Mouse (Mus musculus) liver, adult 2 months (tissue): Measurements from ENCODE around the gene Gpc6. TPM values are rescaled to one million over a fixed set of nuclear protein-coding genes. Genes with fewer than 3 reads are reported as not detected.

Experiments
- DNase-seq: peaks from one replicate; pipeline ENCODE4 v3.0.0-alpha.2; 2011; ENCODE audit warnings: low read depth, low spot score; ENCODE audit errors: extremely low read depth
- H3K27ac ChIP-seq: fragments of 200-500 bp; replicated peaks from 2 replicates; pipeline ENCODE4 v1.5.1; 2012; ENCODE audit warnings: low read depth, mild to moderate bottlenecking, control low read depth, inconsistent platforms, low read length; ENCODE audit not compliant: insufficient read depth
- H3K27me3 ChIP-seq: fragments of 200-500 bp; 2 replicates; pipeline ENCODE4 v1.6.1; 2012; ENCODE audit warnings: mild to moderate bottlenecking, moderate library complexity, low read length, inconsistent platforms; ENCODE audit not compliant: control insufficient read depth, insufficient read depth
- H3K36me3 ChIP-seq: fragments of 200-500 bp; 2 replicates; pipeline ENCODE4 v1.6.1; 2012; ENCODE audit warnings: low read length, inconsistent platforms; ENCODE audit not compliant: control insufficient read depth, insufficient read depth
- H3K4me1 ChIP-seq: fragments of 200-500 bp; 2 replicates; pipeline ENCODE4 v1.6.1; 2011; ENCODE audit warnings: low read length; ENCODE audit not compliant: control insufficient read depth, insufficient read depth
- H3K4me3 ChIP-seq: fragments of 200-500 bp; 2 replicates; pipeline ENCODE4 v1.5.1; 2011; ENCODE audit warnings: low read depth, mild to moderate bottlenecking, control low read depth, low read length, moderate library complexity; ENCODE audit not compliant: insufficient read depth
- H3K79me2 ChIP-seq: fragments of 200-500 bp; 2 replicates; pipeline ENCODE4 v1.6.1; 2012; ENCODE audit warnings: inconsistent platforms, mild to moderate bottlenecking, low read length, moderate library complexity; ENCODE audit not compliant: control insufficient read depth, insufficient read depth
- H3K9ac ChIP-seq: fragments of 200-500 bp; 2 replicates; pipeline ENCODE4 v1.6.1; 2012; ENCODE audit warnings: low read depth, mild to moderate bottlenecking, control low read depth, inconsistent platforms, low read length
- CTCF ChIP-seq: fragments of 200-500 bp; IDR thresholded peaks from 2 replicates; pipeline ENCODE4 v1.5.1; 2011; ENCODE audit warnings: low read depth, low read length, control low read depth
- POLR2A ChIP-seq: fragments of 200-500 bp; IDR thresholded peaks from 2 replicates; pipeline ENCODE4 v1.6.1; 2011; ENCODE audit warnings: low read length, control low read depth; ENCODE audit not compliant: insufficient read depth; ENCODE audit errors: extremely low read depth
- WGBS: fragments of 180-500 bp; shearing (Covaris S2); methylation state at CpG from one replicate; pipeline ENCODE4 v1.1.7; 2018; 5-methylcytosine and 5-hydroxymethylcytosine counted together
- polyA plus RNA-seq: library from polyadenylated mRNA; depleted of rRNA; stranded (reverse); fragments of >200 nt; gene quantifications from 2 replicates; pipeline ENCODE4 v1.2.3, GENCODE M21; 2012
- total RNA-seq: library from RNA; depleted of rRNA; stranded (reverse); fragments of >200 nt; gene quantifications from 2 replicates; pipeline ENCODE4 v1.2.3, GENCODE M21; 2014

Gpc6 gene
- total and polyA plus RNA-seq, 2 experiments: 0.88 to 2.6 TPM

DNA sequence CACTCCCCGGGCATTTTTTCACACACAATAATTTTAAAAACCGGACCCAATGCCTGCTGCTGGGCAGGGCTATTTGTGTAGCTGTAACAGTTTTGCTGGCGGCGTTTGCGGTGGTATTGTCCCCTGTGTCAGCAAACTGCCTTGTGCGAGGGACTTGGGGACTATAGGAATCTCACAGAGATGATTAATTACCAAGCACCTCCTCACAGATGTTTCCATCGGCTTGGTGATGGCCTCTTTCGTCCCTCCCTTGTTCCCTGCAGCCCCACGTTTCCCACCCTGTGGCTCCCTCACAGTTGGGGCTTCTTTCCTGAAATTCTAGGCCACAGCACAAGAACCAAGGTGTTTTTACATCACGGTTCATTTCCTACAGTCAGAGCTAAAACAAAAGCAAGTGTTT, 980.6 kb downstream of the Gpc6 start:
- 76% methylated on average over 10 of the region's 10 CpGs for WGBS
- no peaks in the 10 kb centered on the region for H3K4me1 ChIP-seq
- no peak overlapping the region for H3K4me3 ChIP-seq
- no peaks in the 10 kb centered on the region for H3K79me2 ChIP-seq
- no peak for TF ChIP-seq CTCF
- no peak for TF ChIP-seq POLR2A
- no peak overlapping the region for H3K27ac ChIP-seq
- no peak overlapping the region for H3K9ac ChIP-seq
- H3K36me3 ChIP-seq: no peaks in the 10 kb centered on the region
- no peaks in the 10 kb centered on the region for H3K27me3 ChIP-seq
- DNase-seq: no peak

DNA sequence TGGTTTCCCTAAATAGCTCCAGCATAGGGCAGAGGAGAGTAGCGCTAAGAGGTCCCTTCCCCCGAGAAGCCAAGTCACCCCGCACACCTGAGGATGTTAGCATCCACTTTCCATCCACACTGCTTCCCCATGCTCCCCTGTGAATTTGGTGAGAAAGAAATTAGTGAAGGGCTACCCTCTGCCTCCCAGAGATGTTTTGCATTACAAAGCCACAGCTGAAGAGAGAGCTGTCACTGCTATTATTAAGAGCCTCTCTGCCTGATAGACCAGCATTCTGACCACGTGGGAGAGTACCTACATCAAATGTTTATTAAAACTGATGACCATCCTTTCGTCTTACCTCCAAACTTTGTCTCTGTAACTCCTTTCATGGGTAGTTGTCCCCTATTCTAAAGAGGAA, 981.2 kb downstream of the Gpc6 start:
- no peaks in the 10 kb centered on the region for H3K4me1 ChIP-seq
- no peak overlapping the region for H3K9ac ChIP-seq
- no peaks in the 10 kb centered on the region for H3K79me2 ChIP-seq
- H3K27me3 ChIP-seq: no peaks in the 10 kb centered on the region
- H3K4me3 ChIP-seq: no peak overlapping the region
- no peak overlapping the region for H3K27ac ChIP-seq
- H3K36me3 ChIP-seq: no peaks in the 10 kb centered on the region
- WGBS: 83% methylated on average over 5 of the region's 5 CpGs
- no peak for DNase-seq
- no peak for TF ChIP-seq POLR2A
- no peak for TF ChIP-seq CTCF

DNA sequence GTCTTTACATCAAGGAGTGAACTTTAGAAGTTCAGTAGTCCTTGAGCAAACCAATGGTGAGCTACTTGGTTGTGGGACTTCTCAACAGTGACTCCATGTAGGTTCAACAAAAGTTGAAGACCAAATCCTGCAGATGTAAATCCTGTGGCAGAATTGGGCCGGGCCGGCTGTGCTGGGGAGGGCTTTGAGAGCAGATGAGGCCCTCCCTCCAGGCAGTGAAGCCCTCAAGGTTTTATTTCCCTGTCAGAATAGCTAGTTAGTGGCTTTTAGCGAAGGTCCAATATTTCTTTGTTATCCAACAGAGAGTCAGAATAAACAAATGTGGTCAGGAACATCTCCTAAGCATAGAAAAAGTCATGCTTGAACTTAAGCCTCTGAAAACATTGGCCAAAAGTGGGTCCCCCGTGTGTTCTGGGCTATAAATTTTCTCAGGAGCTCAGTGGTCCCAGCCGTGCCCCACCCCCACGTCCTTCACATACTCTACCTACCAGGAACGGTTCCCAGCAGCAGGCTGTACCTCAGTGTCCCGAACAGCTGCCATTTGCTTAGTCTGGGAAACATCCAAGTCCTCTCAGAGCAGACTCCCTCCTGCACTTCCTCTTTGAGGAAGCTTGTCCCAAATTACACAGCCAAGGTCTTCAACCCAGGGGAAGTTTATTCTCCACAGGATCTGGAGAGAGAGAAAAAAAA, 983.3 kb downstream of the Gpc6 start:
- no peaks in the 10 kb centered on the region for H3K79me2 ChIP-seq
- H3K4me1 ChIP-seq: no peaks in the 10 kb centered on the region
- DNase-seq: peak; percentile 8
- TF ChIP-seq POLR2A: no peak
- no peak for TF ChIP-seq CTCF
- H3K9ac ChIP-seq: no peak overlapping the region
- H3K4me3 ChIP-seq: no peak overlapping the region
- H3K27ac ChIP-seq: 0 out of 2 replicates have a peak overlapping the region, but pooled peaks have one; percentile 8
- 73% methylated on average over 8 of the region's 8 CpGs for WGBS
- H3K36me3 ChIP-seq: no peaks in the 10 kb centered on the region
- no peaks in the 10 kb centered on the region for H3K27me3 ChIP-seq

DNA sequence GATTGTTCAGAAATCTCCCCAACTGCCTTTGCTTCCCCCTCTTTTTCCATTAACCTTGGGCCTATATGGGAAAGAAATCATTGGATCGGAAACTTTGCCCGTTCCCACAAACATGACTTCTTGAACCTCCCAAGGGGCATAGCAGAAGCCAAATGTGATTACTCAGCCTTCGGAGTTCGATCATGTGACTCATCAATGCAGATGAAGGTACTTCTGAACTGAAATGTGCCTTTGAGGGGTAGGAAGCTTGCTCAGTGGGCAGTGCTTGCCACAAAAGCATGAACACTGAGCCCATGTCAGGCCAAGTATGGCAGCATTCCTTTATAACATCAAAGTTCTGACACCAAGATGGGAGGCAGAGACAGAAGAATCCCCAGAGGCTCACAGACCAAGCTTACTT, 983.9 kb downstream of the Gpc6 start:
- H3K79me2 ChIP-seq: no peaks in the 10 kb centered on the region
- no peak for DNase-seq
- no peaks in the 10 kb centered on the region for H3K27me3 ChIP-seq
- H3K4me1 ChIP-seq: no peaks in the 10 kb centered on the region
- 79% methylated on average over 4 of the region's 4 CpGs for WGBS
- no peak overlapping the region for H3K9ac ChIP-seq
- no peak overlapping the region for H3K27ac ChIP-seq
- H3K4me3 ChIP-seq: no peak overlapping the region
- H3K36me3 ChIP-seq: no peaks in the 10 kb centered on the region
- TF ChIP-seq POLR2A: no peak
- TF ChIP-seq CTCF: no peak

DNA sequence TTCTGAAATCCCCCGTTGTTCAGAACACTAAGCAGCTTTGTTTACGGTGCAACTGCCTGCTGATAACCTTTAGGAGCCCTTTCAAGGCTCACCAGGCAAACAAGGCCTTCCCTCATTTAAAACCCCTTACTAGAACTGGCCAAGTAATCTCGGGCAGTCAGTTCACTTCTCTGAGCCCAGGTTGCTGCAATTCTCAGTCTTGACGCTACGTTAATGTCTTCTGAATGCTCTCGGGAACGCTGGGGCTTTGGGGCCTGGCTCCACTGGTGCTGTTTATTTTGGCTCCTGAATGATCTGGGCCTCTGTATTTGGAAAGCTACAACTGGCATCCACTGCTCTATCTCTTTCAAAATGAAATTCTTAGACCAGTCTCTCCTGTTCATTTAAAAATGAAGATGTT, 985.2 kb downstream of the Gpc6 start:
- no peak for TF ChIP-seq POLR2A
- TF ChIP-seq CTCF: no peak
- H3K4me1 ChIP-seq: no peaks in the 10 kb centered on the region
- H3K36me3 ChIP-seq: no peaks in the 10 kb centered on the region
- WGBS: 15% methylated on average over 7 of the region's 7 CpGs
- H3K27me3 ChIP-seq: no peaks in the 10 kb centered on the region
- no peak overlapping the region for H3K9ac ChIP-seq
- no peak overlapping the region for H3K4me3 ChIP-seq
- peak; percentile 27 for DNase-seq
- H3K79me2 ChIP-seq: no peaks in the 10 kb centered on the region
- H3K27ac ChIP-seq: no peak overlapping the region

DNA sequence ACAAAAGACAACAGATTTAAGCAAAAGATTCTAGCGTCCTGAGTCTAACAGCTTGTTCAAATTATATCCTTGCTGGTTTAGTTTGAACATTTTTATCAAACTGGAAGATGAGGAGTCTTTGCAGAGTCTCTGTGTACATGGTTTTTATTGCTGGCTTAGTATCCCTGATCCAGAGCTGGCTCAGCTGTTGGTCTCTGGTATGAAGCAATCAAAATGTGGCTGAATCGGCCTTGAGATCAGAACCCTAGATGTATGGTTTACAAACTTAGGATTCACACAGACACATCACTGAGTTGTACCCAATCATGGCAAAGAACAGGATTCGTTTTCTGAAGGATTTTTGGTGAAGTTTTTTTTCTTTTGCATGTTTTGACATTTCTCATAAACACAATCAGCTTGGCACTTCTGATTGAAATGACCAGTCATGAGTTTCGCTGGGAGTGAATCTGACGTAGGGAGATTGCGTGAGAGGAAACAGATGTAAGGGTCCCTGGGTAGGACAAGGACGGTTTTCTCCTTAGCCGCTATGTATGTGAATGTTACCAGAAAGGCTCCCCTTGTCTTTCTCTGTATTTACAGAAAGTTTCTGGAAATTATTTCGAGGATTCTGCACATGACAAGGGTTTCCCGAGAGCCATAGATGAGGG, 987.6 kb downstream of the Gpc6 start:
- H3K27me3 ChIP-seq: no peaks in the 10 kb centered on the region
- H3K4me1 ChIP-seq: no peaks in the 10 kb centered on the region
- DNase-seq: no peak
- no peaks in the 10 kb centered on the region for H3K79me2 ChIP-seq
- H3K4me3 ChIP-seq: no peak overlapping the region
- no peaks in the 10 kb centered on the region for H3K36me3 ChIP-seq
- WGBS: 88% methylated on average over 10 of the region's 10 CpGs
- H3K9ac ChIP-seq: no peak overlapping the region
- TF ChIP-seq CTCF (no peak), POLR2A (no peak)
- no peak overlapping the region for H3K27ac ChIP-seq
